ENCODE assay signal across 10 mouse cellular contexts in genomic region chr8:121562941-121563351, GRCm38 (mm10). TPM values are rescaled to one million over a fixed set of nuclear protein-coding genes. Genes with fewer than 3 reads are reported as not detected.
DNase-seq lines count a peak whose midpoint lies in the region; ATAC-seq and TF ChIP-seq lines count a peak whose summit lies in the region.
"Had no signal": no experiment of that assay in that cellular context is flagged by ENCODE, and none has a peak within 500 bp of the region (broad histone marks: within the 10 kb centered on the region; RNA-seq: fewer than 3 reads in every experiment).

No protein-coding gene starts in this region.

- TF ChIP-seq CTCF in heart, adult 2 months (IDR thresholded peaks at IDR 0.05) = no peak
- no peak for TF ChIP-seq CTCF in lung, postnatal 0 days (IDR thresholded peaks at IDR 0.05)

- peak overlapping the region; percentile 27; the same call in 1 of the 2 replicates for H3K9ac ChIP-seq in heart, adult 2 months (ENCODE audit: low read depth, low read length)
- no peak overlapping the region for H3K9ac ChIP-seq in lung, postnatal 0 days (replicated peaks; ENCODE audit: low read depth)
- H3K9ac ChIP-seq: hindbrain, embryonic 12.5 days; lung, embryonic 15.5 days had no signal

- no peaks in the 10 kb centered on the region for H3K9me3 ChIP-seq in lung, postnatal 0 days (ENCODE audit: low read length)
- H3K9me3 ChIP-seq: hindbrain, embryonic 12.5 days; lung, embryonic 15.5 days had no signal

- H3K79me2 ChIP-seq in heart, adult 2 months (replicated peaks; ENCODE audit: control insufficient read depth, insufficient read depth, low read length) = peaks cover 4% of the 10 kb centered on the region

- peak; percentile 85 for ATAC-seq in lung, postnatal 0 days
- ATAC-seq in activated CD4-positive, CD25-positive, alpha-beta regulatory T cell, adult 4 months = no peak
- ATAC-seq in granulocyte monocyte progenitor cell, adult 5-6 weeks (replicated peaks; ENCODE audit: poor library complexity, severe bottlenecking) = no peak

- peak; percentile 99 for TF ChIP-seq EP300 in heart, adult 2 months (IDR thresholded peaks at IDR 0.05; ENCODE audit: insufficient read depth, low read depth, low read length)
- peak; percentile 74 for TF ChIP-seq EP300 in lung, postnatal 0 days (IDR thresholded peaks at IDR 0.05)

- WGBS in heart, adult 2 months = 50% methylated on average over 9 of the region's 9 CpGs
- 50% methylated on average over 9 of the region's 9 CpGs for WGBS in lung, postnatal 0 days

- TF ChIP-seq POLR2A in heart, adult 2 months (IDR thresholded peaks at IDR 0.05; ENCODE audit: insufficient read depth, low read depth, low read length) = peak; percentile 57

- H3K27me3 ChIP-seq in heart, adult 2 months (ENCODE audit: control insufficient read depth, insufficient read depth, low read length) = no peaks in the 10 kb centered on the region
- no peaks in the 10 kb centered on the region for H3K27me3 ChIP-seq in lung, postnatal 0 days (replicated peaks; ENCODE audit: insufficient read depth, low read length)
- H3K27me3 ChIP-seq: hindbrain, embryonic 12.5 days; lung, embryonic 15.5 days had no signal

- peak overlapping the region; percentile 88 for H3K27ac ChIP-seq in heart, adult 2 months
- H3K27ac ChIP-seq in lung, postnatal 0 days (ENCODE audit: low read length) = peak overlapping the region; percentile 57; the same call in 1 of the 2 replicates
- H3K27ac ChIP-seq: hindbrain, embryonic 12.5 days; lung, embryonic 15.5 days had no signal

- peak; percentile 21 for DNase-seq in kidney, adult 11 months
- DNase-seq in kidney, adult 9 months = no peak
- peak; percentile 67 for DNase-seq in brain, adult 2 months (ENCODE audit: low read depth, low spot score)
- DNase-seq in heart, adult 2 months = peak; percentile 82 to 91
- peak; percentile 72 for DNase-seq in lung, postnatal 0 days (ENCODE audit: low spot score)
- DNase-seq in spleen, adult 12 weeks (ENCODE audit: low spot score) = no peak

- peaks cover 13% of the 10 kb centered on the region for H3K4me1 ChIP-seq in heart, adult 2 months (ENCODE audit: control insufficient read depth, insufficient read depth, low read length)
- H3K4me1 ChIP-seq in lung, postnatal 0 days (ENCODE audit: insufficient read depth, low read depth, low read length) = no peaks in the 10 kb centered on the region; the same call in 1 of the 2 replicates
- H3K4me1 ChIP-seq: lung, embryonic 15.5 days had no signal

- H3K4me3 ChIP-seq in heart, adult 2 months = no peak overlapping the region
- H3K4me3 ChIP-seq in lung, postnatal 0 days (ENCODE audit: low read depth, low read length) = no peak overlapping the region
- H3K4me3 ChIP-seq: hindbrain, embryonic 12.5 days; lung, embryonic 15.5 days had no signal

- no peaks in the 10 kb centered on the region for H3K36me3 ChIP-seq in heart, adult 2 months (ENCODE audit: control insufficient read depth, insufficient read depth, low read length)
- H3K36me3 ChIP-seq in lung, postnatal 0 days (ENCODE audit: insufficient read depth, low read length) = no peaks in the 10 kb centered on the region

- intact Hi-C loops in heart, adult 2 months (cut with DNase I) = no loop called here

- no peak overlapping the region for H3K4me2 ChIP-seq in lung, postnatal 0 days (replicated peaks; ENCODE audit: low read depth, low read length)
- H3K4me2 ChIP-seq: hindbrain, embryonic 12.5 days; lung, embryonic 15.5 days had no signal

RNA-seq across cellular contexts. Expression of gene Fbxo31, which starts 15.7 kb away (rescaled TPM):
- 100 to 1,000 TPM in 1 of 2 experiments, 10 to 100 TPM in 1; 96.7 to 124 TPM for total RNA-seq in heart, adult 2 months (2021)
- polyA plus RNA-seq in heart, adult 2 months (2012; rRNA removed) = 74.4 and 106 TPM in 2 replicates
- 12.1 and 13.9 TPM in 2 replicates for polyA plus RNA-seq in lung, postnatal 0 days (2015; fragmentation: Nextera tagmentation; extraction: Ambion mirVana)
- 1 to 10 TPM; 2.2 to 2.4 TPM for polyA plus RNA-seq in activated CD4-positive, CD25-positive, alpha-beta regulatory T cell, adult 4 months (2017; shearing (Covaris generic))
- total RNA-seq in granulocyte monocyte progenitor cell, adult 5-6 weeks (2014; fragmentation: Nextera tagmentation) = 6.8 and 17.9 TPM in 2 replicates
- total RNA-seq in granulocyte monocyte progenitor cell, adult 5-6 weeks (2017) = 6.2 and 7.8 TPM in 2 replicates

RNA-seq across cellular contexts. Expression of gene 1700018B08Rik, which starts 18.8 kb away (rescaled TPM):
- total RNA-seq in heart, adult 2 months (2021) = not detected
- polyA plus RNA-seq in heart, adult 2 months (2012; rRNA removed) = 0.41 TPM in 1 of 2 replicates, not detected in the other
- not detected in 2 replicates for polyA plus RNA-seq in lung, postnatal 0 days (2015; fragmentation: Nextera tagmentation; extraction: Ambion mirVana)
- polyA plus RNA-seq in activated CD4-positive, CD25-positive, alpha-beta regulatory T cell, adult 4 months (2017; shearing (Covaris generic)) = not detected
- total RNA-seq in granulocyte monocyte progenitor cell, adult 5-6 weeks (2014; fragmentation: Nextera tagmentation) = not detected in 2 replicates
- not detected in 2 replicates for total RNA-seq in granulocyte monocyte progenitor cell, adult 5-6 weeks (2017)
- polyA plus RNA-seq: hindbrain, embryonic 12.5 days; lung, embryonic 15.5 days had no signal

RNA-seq across cellular contexts. Expression of gene Map1lc3b, which starts 27.2 kb away (rescaled TPM):
- total RNA-seq in heart, adult 2 months (2021) = 100 to 1,000 TPM; 235 to 277 TPM
- 129 and 131 TPM in 2 replicates for polyA plus RNA-seq in heart, adult 2 months (2012; rRNA removed)
- polyA plus RNA-seq in lung, postnatal 0 days (2015; fragmentation: Nextera tagmentation; extraction: Ambion mirVana) = 411 and 449 TPM in 2 replicates
- polyA plus RNA-seq in activated CD4-positive, CD25-positive, alpha-beta regulatory T cell, adult 4 months (2017; shearing (Covaris generic)) = 100 to 1,000 TPM; 456 to 496 TPM
- 77.9 and 84.4 TPM in 2 replicates for total RNA-seq in granulocyte monocyte progenitor cell, adult 5-6 weeks (2014; fragmentation: Nextera tagmentation)
- 68.5 and 77.1 TPM in 2 replicates for total RNA-seq in granulocyte monocyte progenitor cell, adult 5-6 weeks (2017)

Comparison
In these comparisons a context has a peak if more than half of its experiments do, and no peak if none do; other contexts are left out.
1. DNase-seq: peak in kidney, adult 11 months (single experiment), brain, adult 2 months (single experiment), heart, adult 2 months (2 of 2) and lung, postnatal 0 days (single experiment); none in kidney, adult 9 months (single experiment) and spleen, adult 12 weeks (single experiment).